Mouse (Mus musculus) forebrain, embryonic 11.5 days (tissue): ENCODE results near the gene Alkbh7. TPM values are rescaled to one million over a fixed set of nuclear protein-coding genes. Genes with fewer than 3 reads are reported as not detected.

Experiments used
- polyA plus RNA-seq: library from polyadenylated mRNA; unstranded; fragments of >200 nt; fragmentation: Nextera tagmentation; extraction: Ambion mirVana; gene quantifications from 2 replicates; pipeline ENCODE4 v1.2.1, GENCODE M21; 2014

Gene Alkbh7
- polyA plus RNA-seq, 1 experiment from 2014 or later = 29.3 TPM

Other genes with a start within 250 kb of the Alkbh7 start
- gene Nrtn, start 239.8 kb upstream of the Alkbh7 start, polyA plus RNA-seq = 5.0 and 5.5 TPM in 2 replicates
- 40.4 and 43.1 TPM in 2 replicates for gene Dus3l, start 232.6 kb upstream of the Alkbh7 start, polyA plus RNA-seq
- 1.3 and 1.8 TPM in 2 replicates for gene Prr22, start 227.1 kb upstream of the Alkbh7 start, polyA plus RNA-seq
- 10.9 and 11.1 TPM in 2 replicates for gene Rfx2, start 166.3 kb upstream of the Alkbh7 start, polyA plus RNA-seq
- gene Acsbg2, start 122.9 kb upstream of the Alkbh7 start, polyA plus RNA-seq = not detected in 2 replicates
- gene 1700061G19Rik, start 121.9 kb upstream of the Alkbh7 start, polyA plus RNA-seq = 0.53 and 0.57 TPM in 2 replicates
- 56.7 and 57.2 TPM in 2 replicates for gene Mllt1, start 61.9 kb upstream of the Alkbh7 start, polyA plus RNA-seq
- not detected in 2 replicates for gene Acer1, start 15.2 kb upstream of the Alkbh7 start, polyA plus RNA-seq
- gene Clpp, start 7.0 kb upstream of the Alkbh7 start, polyA plus RNA-seq = 151 and 166 TPM in 2 replicates
- gene Pspn, start 2.7 kb downstream of the Alkbh7 start, polyA plus RNA-seq = 0.76 TPM in 1 of 2 replicates, not detected in the other
- 77.3 and 82.7 TPM in 2 replicates for gene Gtf2f1, start 13.9 kb downstream of the Alkbh7 start, polyA plus RNA-seq
- 0.27 and 0.39 TPM in 2 replicates for gene Gm17949, start 14.1 kb downstream of the Alkbh7 start, polyA plus RNA-seq
- 62.9 and 67.6 TPM in 2 replicates for gene Khsrp, start 34.2 kb downstream of the Alkbh7 start, polyA plus RNA-seq
- gene Slc25a41, start 44.3 kb downstream of the Alkbh7 start, polyA plus RNA-seq = not detected in 2 replicates
- gene Crb3, start 61.8 kb downstream of the Alkbh7 start, polyA plus RNA-seq = 1.5 and 1.9 TPM in 2 replicates
- gene Slc25a23, start 62.5 kb downstream of the Alkbh7 start, polyA plus RNA-seq = 19.9 and 21.5 TPM in 2 replicates
- 4.6 and 5.7 TPM in 2 replicates for gene Dennd1c, start 81.2 kb downstream of the Alkbh7 start, polyA plus RNA-seq
- 81.6 and 99.7 TPM in 2 replicates for gene Tubb4a, start 90.4 kb downstream of the Alkbh7 start, polyA plus RNA-seq
- gene Tnfsf9, start 108.0 kb downstream of the Alkbh7 start, polyA plus RNA-seq = 10.9 and 12.9 TPM in 2 replicates
- not detected in 2 replicates for gene Cd70, start 152.4 kb downstream of the Alkbh7 start, polyA plus RNA-seq
- gene Tnfsf14, start 196.8 kb downstream of the Alkbh7 start, polyA plus RNA-seq = 0.13 and 0.19 TPM in 2 replicates
- gene C3, start 230.8 kb downstream of the Alkbh7 start, polyA plus RNA-seq = not detected in 2 replicates